Mouse (Mus musculus) heart, embryonic 15.5 days (tissue): Measurements from ENCODE around the gene Abcb1b. TPM values are rescaled to one million over a fixed set of nuclear protein-coding genes. Genes with fewer than 3 reads are reported as not detected.
"Not testable (repeated sequence)": the region's sequence is repeated elsewhere in the genome, so short reads cannot be mapped to it uniquely, and the experiment has no call there.

Experiments used
- ATAC-seq: fragments of 200-750 bp; cut with Nextera tagmentation; replicated peaks from 2 replicates; pipeline ENCODE4 v1.8.0; 2017; ENCODE audit warnings: low read depth, moderate TSS enrichment; ENCODE audit not compliant: insufficient number of reproducible peaks, insufficient read depth, low FRiP score
- H3K27ac ChIP-seq: fragments of 300-500 bp; sonication (generic); 2 replicates; pipeline ENCODE4 v1.5.1; 2015; ENCODE audit warnings: mild to moderate bottlenecking, inconsistent platforms
- H3K27me3 ChIP-seq: fragments of 300-500 bp; sonication (generic); 2 replicates; pipeline ENCODE4 v1.6.1; 2015; ENCODE audit warnings: inconsistent platforms
- H3K36me3 ChIP-seq: fragments of 300-500 bp; sonication (generic); 2 replicates; pipeline ENCODE4 v1.6.1; 2015; ENCODE audit warnings: mild to moderate bottlenecking, inconsistent platforms
- H3K4me1 ChIP-seq: fragments of 300-500 bp; sonication (generic); replicated peaks from 2 replicates; pipeline ENCODE4 v1.6.1; 2015; ENCODE audit warnings: inconsistent platforms
- H3K4me2 ChIP-seq: fragments of 300-500 bp; sonication (generic); 2 replicates; pipeline ENCODE4 v1.6.1; 2015; ENCODE audit warnings: inconsistent platforms, mild to moderate bottlenecking, moderate library complexity
- H3K4me3 ChIP-seq: fragments of 300-500 bp; sonication (generic); 2 replicates; pipeline ENCODE4 v1.5.1; 2015; ENCODE audit warnings: mild to moderate bottlenecking, inconsistent platforms
- H3K9ac ChIP-seq: fragments of 300-500 bp; sonication (generic); 2 replicates; pipeline ENCODE4 v1.6.1; 2015; ENCODE audit warnings: mild to moderate bottlenecking, inconsistent platforms
- H3K9me3 ChIP-seq: fragments of 300-500 bp; sonication (generic); replicated peaks from 2 replicates; pipeline ENCODE4 v1.6.1; 2016; ENCODE audit warnings: inconsistent platforms
- WGBS: fragments of 180-500 bp; shearing (Covaris S2); methylation state at CpG from one replicate; pipeline ENCODE4 v1.1.7; 2015; ENCODE audit warnings: mixed read lengths; 5-methylcytosine and 5-hydroxymethylcytosine counted together
- polyA plus RNA-seq: library from polyadenylated mRNA; unstranded; fragments of >200 nt; fragmentation: Nextera tagmentation; extraction: Ambion mirVana; gene quantifications from 2 replicates; pipeline ENCODE4 v1.2.1, GENCODE M21; 2015

The Abcb1b gene
- polyA plus RNA-seq, 1 experiment from 2014 or later: 1.8 TPM

- not testable (repeated sequence) for H3K36me3 ChIP-seq, H3K9ac ChIP-seq, ATAC-seq, H3K4me1 ChIP-seq, H3K9me3 ChIP-seq, H3K27me3 ChIP-seq, H3K27ac ChIP-seq
- WGBS: 3% methylated on average over 5 of the region's 6 CpGs
- peak overlapping the region; percentile 64 for H3K4me2 ChIP-seq
- H3K4me3 ChIP-seq: peak overlapping the region; percentile 28; the same call in 1 of the 2 replicates
Observed at GRCm38 (mm10) chr5:8820592-8821104, 22.7 kb downstream of the Abcb1b start.

DNA sequence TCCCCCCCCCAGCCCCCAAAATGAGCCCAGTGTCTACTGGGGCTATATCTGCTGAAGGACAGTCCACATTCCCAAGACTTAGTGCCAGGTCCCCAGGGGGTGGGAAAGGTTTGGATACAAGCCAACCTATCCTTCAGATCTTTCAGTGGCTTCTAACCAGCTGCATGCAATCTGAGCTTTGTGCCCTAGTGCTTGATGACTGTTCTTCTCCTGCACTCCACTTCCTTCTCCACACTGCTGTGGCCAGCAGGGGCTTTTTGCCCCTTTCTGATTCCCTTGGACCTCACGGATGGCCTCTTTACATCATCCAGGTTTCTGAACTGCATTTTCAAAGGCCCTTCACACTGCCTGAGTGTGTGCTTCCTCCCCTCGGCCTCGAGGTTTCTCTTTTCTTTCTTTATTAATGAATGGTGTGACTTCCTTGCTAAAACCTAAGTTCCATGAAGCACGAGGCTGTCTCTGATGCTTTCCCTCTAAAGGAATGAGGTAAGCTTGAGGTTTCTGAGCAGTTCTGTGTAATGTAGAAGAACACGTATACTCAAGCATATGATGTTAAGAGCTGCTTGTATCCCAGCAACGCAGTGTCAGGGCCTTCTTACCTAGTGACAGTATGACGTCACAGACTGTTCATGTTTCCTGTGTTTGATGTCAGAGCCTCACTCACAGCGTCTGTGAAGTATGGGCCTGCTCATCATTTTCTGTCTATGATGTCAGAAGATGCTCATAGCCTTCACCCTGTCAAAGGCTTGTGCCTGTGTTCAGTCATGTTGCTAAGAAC, 40.9 kb downstream of the Abcb1b start:
- no peak overlapping the region for H3K9ac ChIP-seq
- no peaks in the 10 kb centered on the region for H3K9me3 ChIP-seq
- no peak overlapping the region for H3K27ac ChIP-seq
- H3K4me2 ChIP-seq: no peak overlapping the region
- no peaks in the 10 kb centered on the region for H3K27me3 ChIP-seq
- ATAC-seq: no peak
- no peaks in the 10 kb centered on the region for H3K36me3 ChIP-seq
- H3K4me1 ChIP-seq: no peaks in the 10 kb centered on the region; the same call in 1 of the 2 replicates
- no peak overlapping the region for H3K4me3 ChIP-seq
- WGBS: 59% methylated on average over 8 of the region's 8 CpGs

- no peaks in the 10 kb centered on the region for H3K9me3 ChIP-seq
- H3K9ac ChIP-seq: no peak overlapping the region
- no peak overlapping the region for H3K4me3 ChIP-seq
- no peaks in the 10 kb centered on the region for H3K36me3 ChIP-seq
- H3K27ac ChIP-seq: no peak overlapping the region
- no peaks in the 10 kb centered on the region; the same call in 1 of the 2 replicates for H3K4me1 ChIP-seq
- H3K4me2 ChIP-seq: no peak overlapping the region
- 81% methylated on average over 4 of the region's 4 CpGs for WGBS
- H3K27me3 ChIP-seq: no peaks in the 10 kb centered on the region
- ATAC-seq: no peak
Observed at GRCm38 (mm10) chr5:8839651-8840050, 41.7 kb downstream of the Abcb1b start.

GRCm38 (mm10) chr5:8840887-8841286, 42.9 kb downstream of the Abcb1b start:
- H3K4me1 ChIP-seq: no peaks in the 10 kb centered on the region; the same call in 1 of the 2 replicates
- H3K27ac ChIP-seq: no peak overlapping the region
- H3K4me3 ChIP-seq: no peak overlapping the region
- no peaks in the 10 kb centered on the region for H3K9me3 ChIP-seq
- no peak overlapping the region for H3K9ac ChIP-seq
- H3K4me2 ChIP-seq: no peak overlapping the region
- H3K27me3 ChIP-seq: no peaks in the 10 kb centered on the region
- H3K36me3 ChIP-seq: no peaks in the 10 kb centered on the region
- no peak for ATAC-seq
- WGBS: 42% methylated on average over 5 of the region's 5 CpGs

GRCm38 (mm10) chr5:8842815-8843214, 44.9 kb downstream of the Abcb1b start:
- WGBS: 28% methylated on average over 3 of the region's 3 CpGs

DNA sequence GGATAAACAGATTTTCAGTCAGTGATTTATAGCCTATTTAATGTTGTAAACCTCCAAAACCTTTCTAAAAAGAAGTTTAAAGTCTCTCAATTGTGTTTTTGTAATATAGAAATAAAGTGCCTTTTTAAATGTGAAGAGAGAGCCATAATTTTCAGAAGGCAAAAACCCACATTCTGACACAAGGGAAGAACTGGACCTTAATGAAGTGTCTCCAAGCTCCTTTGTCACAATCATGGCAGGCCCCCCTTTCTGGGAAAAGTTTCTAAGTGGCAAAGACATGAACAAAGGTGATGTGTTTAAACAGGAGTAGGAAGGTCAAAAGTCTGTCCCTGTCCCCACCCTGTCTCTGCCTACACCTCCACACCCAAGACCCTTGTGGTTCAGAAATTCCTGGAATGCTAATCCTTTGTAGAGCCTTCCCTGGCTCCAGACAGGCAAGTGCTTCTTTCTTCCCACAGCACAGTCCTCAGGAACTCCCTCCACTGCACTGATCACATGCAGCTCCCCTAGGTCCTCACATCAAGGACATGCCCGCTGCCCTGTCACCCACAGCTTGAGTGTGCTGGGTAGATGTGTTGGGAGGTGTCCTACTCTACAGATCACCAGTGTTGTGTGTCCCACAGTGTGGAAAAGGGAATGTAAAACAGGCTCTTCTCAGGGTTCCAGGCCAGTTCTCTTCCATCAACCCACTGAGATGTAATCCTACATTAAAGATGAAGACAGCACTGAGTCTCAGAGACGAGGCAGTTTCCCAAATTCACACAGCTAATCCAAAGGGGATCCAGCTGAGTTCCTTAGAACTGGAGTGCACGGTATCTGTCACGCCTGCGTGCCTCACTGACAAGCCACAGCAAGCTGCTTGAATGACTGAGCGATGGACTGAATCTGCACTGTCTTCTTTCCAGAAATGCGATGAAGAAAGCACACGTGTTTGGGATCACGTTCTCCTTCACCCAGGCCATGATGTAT, 50.9 kb downstream of the Abcb1b start:
- not testable (repeated sequence) for H3K9me3 ChIP-seq, H3K4me3 ChIP-seq, ATAC-seq, H3K36me3 ChIP-seq, H3K27ac ChIP-seq, H3K9ac ChIP-seq, H3K27me3 ChIP-seq, H3K4me1 ChIP-seq, H3K4me2 ChIP-seq
- WGBS: 61% methylated on average over 7 of the region's 9 CpGs

More at GRCm38 (mm10) chr5:8842815-8843214, 44.9 kb downstream of the Abcb1b start:
- Histone ChIP-seq H3K9ac (no peak overlapping the region), H3K4me3 (no peak overlapping the region), H3K4me2 (no peak overlapping the region), H3K27me3 (no peaks in the 10 kb centered on the region), H3K27ac (no peak overlapping the region), H3K36me3 (no peaks in the 10 kb centered on the region), H3K9me3 (no peaks in the 10 kb centered on the region), H3K4me1 (no peaks in the 10 kb centered on the region; the same call in 1 of the 2 replicates)
- ATAC-seq: no peak

- Histone ChIP-seq H3K4me3 (no peak overlapping the region), H3K4me1 (no peaks in the 10 kb centered on the region), H3K9ac (no peak overlapping the region), H3K27ac (no peak overlapping the region), H3K36me3 (no peaks in the 10 kb centered on the region), H3K27me3 (no peaks in the 10 kb centered on the region), H3K9me3 (no peaks in the 10 kb centered on the region), H3K4me2 (no peak overlapping the region)
- WGBS: 65% methylated on average over 4 of the region's 4 CpGs
- no peak for ATAC-seq
Observed at GRCm38 (mm10) chr5:8850851-8851250, 52.9 kb downstream of the Abcb1b start.

DNA sequence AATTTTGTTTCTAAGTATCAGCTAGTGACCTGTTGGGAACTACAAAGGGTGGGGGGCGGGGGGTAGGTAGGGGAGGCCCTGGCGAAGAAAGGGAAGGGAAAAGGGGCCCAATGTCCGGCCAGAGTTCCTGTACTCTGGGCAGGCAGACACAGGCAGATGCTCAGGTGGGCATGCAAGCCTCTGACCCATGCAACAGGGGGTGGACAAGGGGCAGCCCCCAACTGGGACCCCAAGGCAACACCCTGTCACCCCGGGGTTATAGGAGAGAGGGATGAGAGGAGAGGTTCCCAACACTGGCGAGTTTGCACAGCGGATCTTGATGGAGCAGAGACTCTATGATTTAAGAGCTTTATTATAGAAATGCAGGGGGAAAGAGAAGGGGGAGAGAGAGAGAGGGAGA, 59.3 kb downstream of the Abcb1b start:
- no peak overlapping the region for H3K4me2 ChIP-seq
- ATAC-seq: no peak
- no peaks in the 10 kb centered on the region for H3K4me1 ChIP-seq
- no peaks in the 10 kb centered on the region for H3K36me3 ChIP-seq
- H3K9ac ChIP-seq: no peak overlapping the region
- H3K4me3 ChIP-seq: no peak overlapping the region
- no peak overlapping the region for H3K27ac ChIP-seq
- no peaks in the 10 kb centered on the region for H3K27me3 ChIP-seq
- WGBS: 72% methylated on average over 6 of the region's 6 CpGs
- no peaks in the 10 kb centered on the region for H3K9me3 ChIP-seq

- H3K9ac ChIP-seq: no peak overlapping the region
- no peak overlapping the region for H3K4me2 ChIP-seq
- ATAC-seq: no peak
- H3K27me3 ChIP-seq: no peaks in the 10 kb centered on the region
- WGBS: 65% methylated on average over 1 of the region's 1 CpGs
- H3K36me3 ChIP-seq: no peaks in the 10 kb centered on the region
- no peaks in the 10 kb centered on the region for H3K4me1 ChIP-seq
- no peak overlapping the region for H3K27ac ChIP-seq
- H3K4me3 ChIP-seq: no peak overlapping the region
- H3K9me3 ChIP-seq: no peaks in the 10 kb centered on the region
Observed at GRCm38 (mm10) chr5:8861811-8862210, 63.9 kb downstream of the Abcb1b start.

DNA sequence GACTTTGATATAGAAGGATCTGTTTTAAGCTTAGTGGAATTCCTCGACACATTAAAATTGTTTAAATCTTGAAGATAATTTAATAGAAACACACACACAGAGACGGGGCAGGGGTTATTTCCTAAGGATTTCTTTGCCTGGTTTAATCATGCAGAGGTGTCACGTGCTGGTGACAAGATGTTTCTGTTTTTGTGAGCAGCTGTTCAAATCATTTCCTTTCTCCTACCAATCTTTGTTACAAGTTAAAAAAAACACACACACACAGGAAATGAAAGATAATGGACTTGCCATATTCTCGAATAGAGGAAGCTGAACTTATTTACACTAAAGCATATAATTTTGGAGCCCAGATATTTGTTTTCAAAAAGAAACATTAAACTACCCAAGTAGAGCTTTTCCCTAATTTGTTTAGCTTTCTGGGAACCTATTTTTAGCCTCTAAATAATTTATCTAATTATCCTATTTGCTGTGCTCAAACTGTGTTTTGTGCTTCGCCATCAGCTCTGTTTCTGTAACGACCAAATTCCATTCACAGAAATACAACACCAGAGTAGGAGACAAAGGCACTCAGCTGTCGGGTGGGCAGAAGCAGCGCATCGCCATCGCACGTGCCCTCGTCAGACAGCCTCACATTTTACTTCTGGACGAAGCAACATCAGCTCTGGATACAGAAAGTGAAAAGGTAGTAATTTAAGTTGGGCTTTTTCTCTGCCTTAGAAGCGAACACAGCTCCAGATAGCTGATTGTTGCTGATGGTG, 65.8 kb downstream of the Abcb1b start:
- no peak for ATAC-seq
- WGBS: 54% methylated on average over 14 of the region's 14 CpGs
- H3K9ac ChIP-seq: no peak overlapping the region
- no peaks in the 10 kb centered on the region for H3K4me1 ChIP-seq
- H3K9me3 ChIP-seq: no peaks in the 10 kb centered on the region
- H3K4me3 ChIP-seq: no peak overlapping the region
- H3K27me3 ChIP-seq: no peaks in the 10 kb centered on the region
- H3K4me2 ChIP-seq: no peak overlapping the region
- H3K27ac ChIP-seq: no peak overlapping the region; the same call in 1 of the 2 replicates
- H3K36me3 ChIP-seq: no peaks in the 10 kb centered on the region

DNA sequence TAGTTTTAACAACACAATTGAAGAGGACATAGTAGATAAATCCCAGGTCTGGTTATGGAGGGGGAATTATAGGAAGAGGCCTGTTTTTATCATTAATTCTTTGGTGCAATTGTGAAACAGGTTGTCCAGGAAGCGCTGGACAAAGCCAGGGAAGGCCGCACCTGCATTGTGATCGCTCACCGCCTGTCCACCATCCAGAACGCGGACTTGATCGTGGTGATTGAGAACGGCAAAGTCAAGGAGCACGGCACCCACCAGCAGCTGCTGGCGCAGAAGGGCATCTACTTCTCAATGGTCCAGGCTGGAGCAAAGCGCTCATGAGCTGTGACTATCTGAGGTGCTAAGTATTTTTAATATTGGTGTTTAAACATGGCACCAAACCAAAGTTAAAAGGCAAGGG, 67.7 kb downstream of the Abcb1b start:
- not testable (repeated sequence) for H3K4me1 ChIP-seq, H3K36me3 ChIP-seq, H3K27me3 ChIP-seq, H3K27ac ChIP-seq, ATAC-seq, H3K4me2 ChIP-seq, H3K4me3 ChIP-seq, H3K9me3 ChIP-seq, H3K9ac ChIP-seq
- 92% methylated on average over 11 of the region's 11 CpGs for WGBS
